Mouse (Mus musculus): Measurements from ENCODE around the gene Gm7247. TPM values are rescaled to one million over a fixed set of nuclear protein-coding genes. Genes with fewer than 3 reads are reported as not detected.
"Not testable (repeated sequence)": the region's sequence is repeated elsewhere in the genome, so short reads cannot be mapped to it uniquely, and the experiment has no call there.

The Gm7247 gene
- polyA plus RNA-seq, 1 experiment from 2014 or later, result not detected

DNA sequence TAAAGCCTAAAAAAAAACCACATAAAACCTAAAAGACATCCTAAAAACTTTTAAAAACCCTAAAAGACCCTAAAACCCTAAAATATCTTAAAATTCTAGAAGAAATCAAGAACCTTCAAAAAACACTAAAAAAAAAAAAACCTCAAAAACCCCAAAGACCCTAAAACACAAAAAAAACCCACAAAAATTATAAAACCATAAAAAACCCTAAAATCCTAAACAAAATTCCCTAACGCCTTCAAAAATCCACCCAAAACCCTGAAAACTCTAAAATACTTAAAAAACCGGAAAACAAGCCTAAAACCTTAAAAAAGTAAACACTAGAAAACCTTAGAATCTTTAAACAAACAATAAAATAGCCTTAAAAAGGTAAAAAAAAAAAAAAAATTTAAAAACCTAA is 136.4 kb downstream of the Gm7247 start:
- H3K9ac ChIP-seq (replicated peaks), result no peak overlapping the region
- no peak for ATAC-seq
- no peaks in the 10 kb centered on the region for H3K36me3 ChIP-seq
- no peak overlapping the region for H3K27ac ChIP-seq
- H3K4me2 ChIP-seq (replicated peaks), result no peak overlapping the region
- no peak overlapping the region for H3K4me3 ChIP-seq (replicated peaks)
- no peaks in the 10 kb centered on the region for H3K9me3 ChIP-seq
- H3K27me3 ChIP-seq, result no peaks in the 10 kb centered on the region
- WGBS, result 92% methylated on average over 2 of the region's 2 CpGs
- no peaks in the 10 kb centered on the region for H3K4me1 ChIP-seq (replicated peaks)

DNA sequence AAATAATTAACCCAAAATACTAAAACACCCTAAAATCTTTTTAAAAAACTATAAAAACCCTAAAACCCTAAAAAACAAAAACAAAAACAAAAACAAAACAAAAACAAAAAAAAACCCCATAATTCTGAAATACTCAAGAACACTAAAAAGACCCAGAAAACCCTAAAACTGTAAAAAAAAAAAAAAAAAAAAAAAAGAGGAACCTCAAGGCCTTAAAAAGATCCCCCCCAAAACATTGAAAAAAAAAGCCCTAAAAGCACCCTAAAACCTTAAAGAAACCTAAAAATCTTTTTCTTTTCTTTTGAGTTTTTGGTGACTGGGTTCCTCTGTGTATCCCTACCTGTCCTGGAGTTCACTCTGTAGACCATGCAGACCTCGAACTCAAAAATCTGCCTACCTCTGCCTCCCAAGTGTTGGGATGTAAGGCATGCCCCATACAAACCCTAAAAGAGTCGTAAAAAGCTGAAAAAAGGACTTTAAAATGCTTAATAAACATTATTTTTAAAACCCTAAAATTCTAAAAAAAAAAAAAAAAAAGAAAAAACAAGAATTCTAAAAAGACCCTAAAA is 138.2 kb downstream of the Gm7247 start:
- WGBS, result 85% methylated on average over 2 of the region's 2 CpGs
- H3K9me3 ChIP-seq, result no peaks in the 10 kb centered on the region
- H3K4me1 ChIP-seq (replicated peaks), result no peaks in the 10 kb centered on the region
- no peak overlapping the region for H3K4me2 ChIP-seq (replicated peaks)
- H3K4me3 ChIP-seq (replicated peaks), result no peak overlapping the region
- no peak overlapping the region for H3K9ac ChIP-seq (replicated peaks)
- no peak for ATAC-seq
- no peaks in the 10 kb centered on the region for H3K36me3 ChIP-seq
- H3K27ac ChIP-seq, result no peak overlapping the region
- no peaks in the 10 kb centered on the region for H3K27me3 ChIP-seq

DNA sequence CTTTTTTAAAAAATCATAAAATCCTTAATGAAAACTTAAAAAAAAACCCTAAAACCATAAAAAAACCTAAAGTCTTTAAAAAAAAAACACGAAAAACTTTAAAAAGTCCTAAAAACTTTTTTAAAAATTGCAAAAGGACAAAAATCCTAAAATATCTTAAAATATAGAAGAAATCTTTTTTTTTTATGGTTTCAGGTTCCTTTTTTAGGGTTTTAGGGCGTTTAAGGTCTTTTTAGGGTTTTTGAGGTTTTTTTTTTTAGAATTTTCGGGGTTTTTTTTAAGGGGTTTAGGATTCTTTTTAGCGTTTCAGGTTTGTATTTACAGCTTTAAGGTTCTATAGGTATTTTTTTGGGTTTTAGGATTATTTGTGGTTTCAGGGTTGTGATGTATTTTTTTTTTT is 138.9 kb downstream of the Gm7247 start:
- 95% methylated on average over 4 of the region's 4 CpGs for WGBS
- Histone ChIP-seq H3K4me2 (replicated peaks) (no peak overlapping the region), H3K4me3 (replicated peaks) (no peak overlapping the region), H3K4me1 (replicated peaks) (no peaks in the 10 kb centered on the region), H3K27me3 (no peaks in the 10 kb centered on the region), H3K9me3 (no peaks in the 10 kb centered on the region), H3K9ac (replicated peaks) (no peak overlapping the region), H3K36me3 (no peaks in the 10 kb centered on the region), H3K27ac (no peak overlapping the region)
- ATAC-seq, result no peak

DNA sequence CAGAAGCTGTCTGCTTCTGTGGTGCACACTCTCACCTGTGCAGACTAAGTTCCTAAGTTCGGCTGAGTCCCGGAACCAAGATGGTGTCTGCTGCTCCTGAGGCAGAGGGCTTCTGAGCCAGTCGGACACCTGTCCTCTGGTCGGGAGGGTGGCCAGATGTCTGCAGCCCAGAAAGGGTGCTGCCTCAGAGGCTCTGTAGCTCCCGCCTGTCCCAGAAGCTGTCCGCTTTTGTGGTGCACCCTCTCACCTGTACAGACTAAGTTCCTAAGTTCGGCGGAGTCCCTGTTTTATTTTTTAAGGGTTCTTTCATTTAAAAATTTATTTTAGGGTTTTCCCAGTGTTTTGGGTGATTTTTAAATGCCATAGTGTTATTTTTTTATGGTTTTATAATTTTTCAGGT is 145.9 kb downstream of the Gm7247 start:
- WGBS, result 97% methylated on average over 8 of the region's 8 CpGs
- ATAC-seq, result no peak
- no peak overlapping the region for H3K27ac ChIP-seq

DNA sequence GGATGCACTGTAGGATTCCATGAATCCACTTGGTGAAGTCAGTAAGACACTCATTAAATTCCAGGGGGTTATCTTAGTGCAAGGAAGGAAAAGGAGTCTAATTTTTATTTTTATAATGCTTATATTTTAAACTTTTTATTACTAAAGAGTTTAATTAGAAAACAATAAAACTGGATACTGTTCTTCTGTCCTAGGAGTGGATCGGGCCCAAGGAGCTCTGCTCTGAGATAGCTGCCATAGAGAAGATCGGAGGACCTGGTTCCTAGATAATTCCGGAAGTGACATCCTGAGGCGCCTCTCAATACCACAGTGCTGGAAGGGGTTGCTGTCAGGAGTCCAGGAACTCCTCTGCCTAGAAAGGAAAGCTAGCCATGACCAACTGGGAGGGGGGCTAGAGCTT is 190.9 kb downstream of the Gm7247 start, which contains the start of gene Gm5622:
Gene Gm5622, plus strand, starts transcription at position 301 of the 400 bp plus-strand sequence.
- no peaks in the 10 kb centered on the region for H3K4me1 ChIP-seq (replicated peaks)
- 93% methylated on average over 4 of the region's 4 CpGs for WGBS
- no peak within 1 kb of the TSS for H3K4me2 ChIP-seq (replicated peaks)
- no peaks in the 10 kb centered on the region for H3K9me3 ChIP-seq
- no peak for ATAC-seq
- H3K27me3 ChIP-seq, result no peaks in the 10 kb centered on the region
- H3K4me3 ChIP-seq (replicated peaks), result no peak within 1 kb of the TSS
- no peak within 1 kb of the TSS for H3K27ac ChIP-seq
- no peak within 1 kb of the TSS for H3K9ac ChIP-seq (replicated peaks)
- no peaks in the 10 kb centered on the region for H3K36me3 ChIP-seq

More for the DNA sequence above, 145.9 kb downstream of the Gm7247 start:
- H3K4me3 ChIP-seq (replicated peaks), result no peak overlapping the region
- H3K4me1 ChIP-seq (replicated peaks), result no peaks in the 10 kb centered on the region
- H3K9me3 ChIP-seq, result no peaks in the 10 kb centered on the region
- no peak overlapping the region for H3K9ac ChIP-seq (replicated peaks)
- H3K4me2 ChIP-seq (replicated peaks), result no peak overlapping the region
- H3K27me3 ChIP-seq, result no peaks in the 10 kb centered on the region
- no peaks in the 10 kb centered on the region for H3K36me3 ChIP-seq

DNA sequence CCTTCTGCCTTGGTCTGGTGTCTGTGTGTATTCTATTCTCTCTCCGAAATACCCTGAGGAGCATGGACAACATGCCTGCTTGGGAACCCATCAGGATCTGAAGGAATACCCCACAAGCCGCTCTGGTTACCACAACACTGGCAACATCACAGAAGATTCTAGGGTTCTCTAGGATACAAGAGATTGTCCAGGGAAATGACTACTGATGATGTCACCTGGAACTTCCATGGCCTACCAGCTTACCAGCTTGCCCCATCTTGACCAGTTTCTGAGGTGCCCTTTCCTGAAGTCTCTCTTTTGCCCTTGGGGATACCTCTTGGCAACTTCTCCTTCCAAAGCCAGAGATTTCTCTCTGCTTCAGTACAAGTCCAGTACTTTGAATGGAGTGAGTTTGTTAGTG is 212.4 kb downstream of the Gm7247 start, which contains the start of gene Gm17175:
Gene Gm17175, minus strand, starts transcription at position 101 of the 400 bp plus-strand sequence.
- H3K36me3 ChIP-seq; H3K9ac ChIP-seq (replicated peaks); H3K4me2 ChIP-seq (replicated peaks); H3K27me3 ChIP-seq; H3K4me3 ChIP-seq (replicated peaks); ATAC-seq; H3K27ac ChIP-seq; H3K9me3 ChIP-seq; H3K4me1 ChIP-seq (replicated peaks): not testable (repeated sequence)
- WGBS, result 91% methylated on average over 2 of the region's 2 CpGs

DNA sequence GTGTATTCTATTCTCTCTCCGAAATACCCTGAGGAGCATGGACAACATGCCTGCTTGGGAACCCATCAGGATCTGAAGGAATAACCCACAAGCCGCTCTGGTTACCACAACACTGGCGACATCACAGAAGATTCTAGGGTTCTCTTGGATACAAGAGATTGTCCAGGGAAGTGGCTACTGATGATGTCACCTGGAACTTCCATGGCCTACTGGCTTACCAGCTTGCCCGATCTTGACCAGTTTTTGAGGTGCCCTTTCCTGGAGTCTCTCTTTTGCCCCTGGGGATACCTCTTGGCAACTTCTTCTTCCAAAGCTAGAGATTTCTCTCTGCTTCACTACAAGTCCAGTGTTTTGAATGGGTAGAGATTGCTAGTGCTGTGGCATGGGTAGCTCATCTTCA is 230.5 kb downstream of the Gm7247 start, which contains the start of gene Gm17174:
Gene Gm17174, minus strand, starts transcription at position 101 of the 400 bp plus-strand sequence.
- not testable (repeated sequence) for H3K27me3 ChIP-seq; H3K4me2 ChIP-seq (replicated peaks); H3K9ac ChIP-seq (replicated peaks); ATAC-seq; H3K36me3 ChIP-seq; H3K4me1 ChIP-seq (replicated peaks); H3K27ac ChIP-seq; H3K9me3 ChIP-seq; H3K4me3 ChIP-seq (replicated peaks)
- WGBS, result 93% methylated on average over 4 of the region's 4 CpGs

DNA sequence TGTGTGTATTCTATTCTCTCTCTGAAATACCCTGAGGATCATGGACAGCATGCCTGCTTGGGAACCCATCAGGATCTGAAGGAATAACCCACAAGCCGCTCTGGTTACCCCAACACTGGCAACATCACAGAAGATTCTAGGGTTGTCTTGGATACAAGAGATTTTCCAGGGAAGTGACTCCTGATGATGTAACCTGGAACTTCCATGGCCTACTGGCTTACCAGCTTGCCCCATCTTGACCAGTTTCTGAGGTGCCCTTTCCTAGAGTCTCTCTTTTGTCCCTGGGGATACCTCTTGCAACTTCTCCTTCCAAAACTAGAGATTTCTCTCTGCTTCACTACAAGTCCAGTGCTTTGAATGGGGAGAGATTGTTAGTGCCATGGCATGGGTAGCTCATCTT is 249.7 kb downstream of the Gm7247 start, which contains the start of gene Gm17078:
Gene Gm17078, minus strand, starts transcription at position 101 of the 400 bp plus-strand sequence.
- ATAC-seq, result no peak

More for the DNA sequence above, 249.7 kb downstream of the Gm7247 start, which contains the start of gene Gm17078:
- Histone ChIP-seq H3K27me3 (no peaks in the 10 kb centered on the region), H3K4me3 (replicated peaks) (no peak within 1 kb of the TSS), H3K36me3 (no peaks in the 10 kb centered on the region), H3K27ac (no peak within 1 kb of the TSS), H3K4me1 (replicated peaks) (no peaks in the 10 kb centered on the region), H3K4me2 (replicated peaks) (no peak within 1 kb of the TSS), H3K9me3 (no peaks in the 10 kb centered on the region), H3K9ac (replicated peaks) (no peak within 1 kb of the TSS)
- 88% methylated on average over 1 of the region's 1 CpGs for WGBS

Other genes with a start within 250 kb of the Gm7247 start
- not detected in 2 replicates for gene Eddm3b, start 247.3 kb upstream of the Gm7247 start, polyA plus RNA-seq (2015; fragmentation: Nextera tagmentation; extraction: Ambion mirVana)
- gene Rnase6, start 237.8 kb upstream of the Gm7247 start, polyA plus RNA-seq (2015; fragmentation: Nextera tagmentation; extraction: Ambion mirVana), result 0.30 and 0.41 TPM in 2 replicates
- gene Rnase1, start 215.0 kb upstream of the Gm7247 start, polyA plus RNA-seq (2015; fragmentation: Nextera tagmentation; extraction: Ambion mirVana), result not detected in 2 replicates
- not detected in 2 replicates for gene Rnase2b, start 199.5 kb upstream of the Gm7247 start, polyA plus RNA-seq (2015; fragmentation: Nextera tagmentation; extraction: Ambion mirVana)
- not detected in 2 replicates for gene Ang2, start 162.6 kb upstream of the Gm7247 start, polyA plus RNA-seq (2015; fragmentation: Nextera tagmentation; extraction: Ambion mirVana)
- not detected in 2 replicates for gene Ear14, start 158.4 kb upstream of the Gm7247 start, polyA plus RNA-seq (2015; fragmentation: Nextera tagmentation; extraction: Ambion mirVana)
- gene Rnase2a, start 105.6 kb upstream of the Gm7247 start, polyA plus RNA-seq (2015; fragmentation: Nextera tagmentation; extraction: Ambion mirVana), result not detected in 2 replicates
- gene Vmn2r88, start 49.1 kb downstream of the Gm7247 start, polyA plus RNA-seq (2015; fragmentation: Nextera tagmentation; extraction: Ambion mirVana), result not detected in 2 replicates
- not detected in 2 replicates for gene Vmn2r89, start 90.1 kb downstream of the Gm7247 start, polyA plus RNA-seq (2015; fragmentation: Nextera tagmentation; extraction: Ambion mirVana)
- gene Gm5622, start 191.0 kb downstream of the Gm7247 start, polyA plus RNA-seq (2015; fragmentation: Nextera tagmentation; extraction: Ambion mirVana), result not detected in 2 replicates
- gene Gm17175, start 212.3 kb downstream of the Gm7247 start, polyA plus RNA-seq (2015; fragmentation: Nextera tagmentation; extraction: Ambion mirVana), result not detected in 2 replicates
- gene Gm17174, start 230.4 kb downstream of the Gm7247 start, polyA plus RNA-seq (2015; fragmentation: Nextera tagmentation; extraction: Ambion mirVana), result not detected in 2 replicates
- not detected in 2 replicates for gene Gm17078, start 249.6 kb downstream of the Gm7247 start, polyA plus RNA-seq (2015; fragmentation: Nextera tagmentation; extraction: Ambion mirVana)

Measured in midbrain, embryonic 13.5 days (tissue).